Mouse (Mus musculus) kidney, postnatal 0 days (tissue): Measurements from ENCODE around the gene Taar8a. TPM values are rescaled to one million over a fixed set of nuclear protein-coding genes. Genes with fewer than 3 reads are reported as not detected.
"Not testable (repeated sequence)": the region's sequence is repeated elsewhere in the genome, so short reads cannot be mapped to it uniquely, and the experiment has no call there.

ENCODE experiments used
- ATAC-seq: fragments of 200-750 bp; cut with Nextera tagmentation; replicated peaks from 2 replicates; pipeline ENCODE4 v1.8.0; 2017; ENCODE audit warnings: low read depth, moderate number of reproducible peaks, moderate TSS enrichment, moderate library complexity; ENCODE audit not compliant: low FRiP score
- DNase-seq: peaks from one replicate; pipeline ENCODE4 v3.0.0-alpha.2; 2016; ENCODE audit warnings: low spot score
- H3K27ac ChIP-seq: fragments of 300-500 bp; sonication (generic); 2 replicates; pipeline ENCODE4 v1.5.1; 2014; ENCODE audit warnings: mild to moderate bottlenecking
- H3K27me3 ChIP-seq: fragments of 300-500 bp; sonication (generic); 2 replicates; pipeline ENCODE4 v1.6.1; 2014; ENCODE audit warnings: low read length, mixed read lengths; ENCODE audit not compliant: insufficient read depth
- H3K36me3 ChIP-seq: fragments of 300-500 bp; sonication (generic); 2 replicates; pipeline ENCODE4 v1.6.1; 2014; ENCODE audit warnings: low read length, mixed read lengths; ENCODE audit not compliant: insufficient read depth
- H3K4me1 ChIP-seq: fragments of 300-500 bp; sonication (generic); replicated peaks from 2 replicates; pipeline ENCODE4 v1.6.1; 2014; ENCODE audit warnings: antibody characterized with exemption, low read length, mixed read lengths; ENCODE audit not compliant: insufficient read depth
- H3K4me2 ChIP-seq: fragments of 300-500 bp; sonication (generic); 2 replicates; pipeline ENCODE4 v1.6.1; 2014; ENCODE audit warnings: mild to moderate bottlenecking, low read length, moderate library complexity, mixed read lengths
- H3K4me3 ChIP-seq: fragments of 300-500 bp; sonication (generic); replicated peaks from 2 replicates; pipeline ENCODE4 v1.5.1; 2014; ENCODE audit warnings: low read depth, low read length
- H3K9ac ChIP-seq: fragments of 300-500 bp; sonication (generic); 2 replicates; pipeline ENCODE4 v1.6.1; 2014; ENCODE audit warnings: low read depth, low read length
- H3K9me3 ChIP-seq: fragments of 300-500 bp; sonication (generic); replicated peaks from 2 replicates; pipeline ENCODE4 v1.6.1; 2016; ENCODE audit warnings: low read length, inconsistent platforms, mixed read lengths
- CTCF ChIP-seq: IDR thresholded peaks from 2 replicates; pipeline ENCODE4 v1.5.1; 2016; ENCODE audit warnings: antibody characterized with exemption, low read depth, mild to moderate bottlenecking, moderate library complexity
- WGBS: fragments of 180-500 bp; shearing (Covaris S2); extraction: QIAGEN DNeasy Blood & Tissue Kit; methylation state at CpG from one replicate; pipeline ENCODE4 v1.1.7; 2014; 5-methylcytosine and 5-hydroxymethylcytosine counted together
- polyA plus RNA-seq: library from polyadenylated mRNA; unstranded; fragments of >200 nt; fragmentation: Nextera tagmentation; extraction: Ambion mirVana; gene quantifications from 2 replicates; pipeline ENCODE4 v1.2.1, GENCODE M21; 2015

The Taar8a gene
- polyA plus RNA-seq, 1 experiment from 2014 or later: not detected

DNA sequence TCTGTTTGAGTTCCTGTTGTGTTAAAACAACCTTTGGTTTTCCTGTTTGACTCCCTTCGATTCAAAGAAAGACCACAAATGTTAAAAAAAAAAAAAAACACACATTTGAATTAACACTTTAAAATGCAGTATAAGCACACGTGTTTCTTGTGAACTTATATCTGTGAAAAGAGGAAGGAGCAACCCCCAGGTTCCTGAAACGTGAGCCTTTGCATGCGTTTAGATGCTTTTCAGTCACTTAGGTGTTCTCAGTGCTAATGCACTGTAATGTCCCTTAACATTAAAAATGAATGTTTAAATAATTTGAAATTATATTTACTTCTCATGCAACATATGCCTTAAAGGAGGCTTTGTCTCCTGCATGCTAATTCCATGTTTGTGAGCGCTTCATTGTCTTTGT, 31.4 kb downstream of the Taar8a start:
- ATAC-seq: no peak

DNA sequence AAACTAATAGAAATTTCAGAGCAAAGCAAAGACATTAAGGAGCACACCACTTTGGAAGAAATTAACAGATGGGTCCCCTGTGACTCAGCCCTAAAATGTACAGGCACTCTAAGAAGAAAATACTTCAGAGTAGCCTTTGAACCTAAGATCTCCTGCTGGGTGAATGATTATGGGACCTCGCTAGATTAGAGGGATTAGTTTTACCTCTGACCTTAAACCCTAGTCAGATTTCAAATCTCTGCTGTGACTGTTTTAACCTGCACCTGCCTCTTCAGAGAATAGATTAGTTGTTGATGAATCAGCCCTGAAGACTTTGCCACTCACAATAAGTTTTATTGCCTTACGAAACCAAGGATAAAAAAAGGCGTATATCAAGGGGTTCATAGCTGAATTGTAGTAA, 31.9 kb downstream of the Taar8a start:
- TF ChIP-seq CTCF: no peak
- Histone ChIP-seq H3K27ac (no peak overlapping the region), H3K9ac (no peak overlapping the region), H3K9me3 (no peaks in the 10 kb centered on the region), H3K4me1 (0 out of 2 replicates have a peak, but pooled peaks cover 5% of the 10 kb centered on the region), H3K27me3 (no peaks in the 10 kb centered on the region), H3K4me2 (no peak overlapping the region), H3K36me3 (no peaks in the 10 kb centered on the region), H3K4me3 (no peak overlapping the region)
- ATAC-seq: no peak
- WGBS: 67% methylated on average over 3 of the region's 3 CpGs
- DNase-seq: no peak

More for the DNA sequence above, 31.4 kb downstream of the Taar8a start:
- DNase-seq: no peak
- Histone ChIP-seq H3K27ac (no peak overlapping the region), H3K9me3 (no peaks in the 10 kb centered on the region), H3K36me3 (no peaks in the 10 kb centered on the region), H3K9ac (no peak overlapping the region), H3K4me2 (no peak overlapping the region), H3K4me3 (no peak overlapping the region), H3K4me1 (0 out of 2 replicates have a peak, but pooled peaks cover 5% of the 10 kb centered on the region), H3K27me3 (no peaks in the 10 kb centered on the region)
- no peak for TF ChIP-seq CTCF
- WGBS: 56% methylated on average over 5 of the region's 5 CpGs

- WGBS: 72% methylated on average over 8 of the region's 8 CpGs
- H3K4me3 ChIP-seq, DNase-seq, H3K27ac ChIP-seq, H3K9me3 ChIP-seq, ATAC-seq, H3K36me3 ChIP-seq, H3K4me1 ChIP-seq, H3K9ac ChIP-seq, H3K4me2 ChIP-seq, H3K27me3 ChIP-seq: not testable (repeated sequence)
Observed at GRCm38 (mm10) chr10:24109434-24109833, 33.1 kb downstream of the Taar8a start, which contains the start of gene Taar9. Gene Taar9 (minus strand): TSS chr10:24109534.

- Histone ChIP-seq H3K27me3 (no peaks in the 10 kb centered on the region), H3K36me3 (no peaks in the 10 kb centered on the region), H3K4me2 (no peak overlapping the region), H3K9me3 (no peaks in the 10 kb centered on the region), H3K27ac (no peak overlapping the region), H3K9ac (no peak overlapping the region), H3K4me3 (no peak overlapping the region), H3K4me1 (0 out of 2 replicates have a peak, but pooled peaks cover 5% of the 10 kb centered on the region)
- WGBS: 45% methylated on average over 6 of the region's 6 CpGs
- TF ChIP-seq CTCF: peak; percentile 84
- peak; percentile 82 for DNase-seq
- no peak for ATAC-seq
Observed at GRCm38 (mm10) chr10:24111116-24111778, 34.9 kb downstream of the Taar8a start.

Other genes starting within 250 kb of the Taar8a start
- 0.08 and 0.17 TPM in 2 replicates for gene Vnn3, start 225.0 kb upstream of the Taar8a start, polyA plus RNA-seq
- 21.1 and 22.4 TPM in 2 replicates for gene Vnn1, start 181.8 kb upstream of the Taar8a start, polyA plus RNA-seq
- not detected in 2 replicates for gene Taar1, start 156.1 kb upstream of the Taar8a start, polyA plus RNA-seq
- gene Taar2, start 137.9 kb upstream of the Taar8a start, polyA plus RNA-seq: 0.31 and 0.41 TPM in 2 replicates
- not detected in 2 replicates for gene Taar3, start 126.9 kb upstream of the Taar8a start, polyA plus RNA-seq
- gene Taar4, start 116.0 kb upstream of the Taar8a start, polyA plus RNA-seq: not detected in 2 replicates
- 0.23 and 0.30 TPM in 2 replicates for gene Taar5, start 105.8 kb upstream of the Taar8a start, polyA plus RNA-seq
- not detected in 2 replicates for gene Taar6, start 90.9 kb upstream of the Taar8a start, polyA plus RNA-seq
- gene Taar7a, start 83.0 kb upstream of the Taar8a start, polyA plus RNA-seq: not detected in 2 replicates
- gene Taar7b, start 76.6 kb upstream of the Taar8a start, polyA plus RNA-seq: not detected in 2 replicates
- not detected in 2 replicates for gene Taar7d, start 49.3 kb upstream of the Taar8a start, polyA plus RNA-seq
- gene Taar7e, start 38.9 kb upstream of the Taar8a start, polyA plus RNA-seq: not detected in 2 replicates
- gene Taar7f, start 27.0 kb upstream of the Taar8a start, polyA plus RNA-seq: not detected in 2 replicates
- not detected in 2 replicates for gene Taar8b, start 15.8 kb downstream of the Taar8a start, polyA plus RNA-seq
- gene Taar8c, start 25.4 kb downstream of the Taar8a start, polyA plus RNA-seq: not detected in 2 replicates
- not detected in 2 replicates for gene Taar9, start 33.0 kb downstream of the Taar8a start, polyA plus RNA-seq
- 167 and 185 TPM in 2 replicates for gene Stx7, start 72.8 kb downstream of the Taar8a start, polyA plus RNA-seq
- gene Moxd1, start 147.0 kb downstream of the Taar8a start, polyA plus RNA-seq: 12.0 and 12.4 TPM in 2 replicates